Mouse (Mus musculus) ES-Bruce4 (cell line): Measurements from ENCODE around the gene Kctd2. TPM values are rescaled to one million over a fixed set of nuclear protein-coding genes. Genes with fewer than 3 reads are reported as not detected.

Source experiments
- H3K27ac ChIP-seq: 2 replicates; pipeline ENCODE4 v1.5.1; 2012; ENCODE audit warnings: low read length, inconsistent platforms; ENCODE audit not compliant: insufficient read depth
- H3K27me3 ChIP-seq: 2 replicates; pipeline ENCODE4 v1.6.1; 2012; ENCODE audit warnings: mild to moderate bottlenecking, low read length, inconsistent platforms; ENCODE audit not compliant: control insufficient read depth, poor library complexity, insufficient read depth, severe bottlenecking
- H3K36me3 ChIP-seq: 2 replicates; pipeline ENCODE4 v1.6.1; 2012; ENCODE audit warnings: inconsistent platforms, mild to moderate bottlenecking, low read length, moderate library complexity; ENCODE audit not compliant: control insufficient read depth, poor library complexity, insufficient read depth, severe bottlenecking
- H3K4me1 ChIP-seq: one replicate; pipeline ENCODE4 v1.8.1; 2011; ENCODE audit warnings: low read length; ENCODE audit not compliant: control insufficient read depth, insufficient read depth
- H3K4me3 ChIP-seq: 2 replicates; pipeline ENCODE4 v1.5.1; 2011; ENCODE audit warnings: low read depth, mild to moderate bottlenecking, low read length
- H3K9ac ChIP-seq: 2 replicates; pipeline ENCODE4 v1.6.1; 2012; ENCODE audit warnings: low read depth, mild to moderate bottlenecking, inconsistent platforms; ENCODE audit not compliant: poor library complexity, severe bottlenecking
- H3K9me3 ChIP-seq: replicated peaks from 2 replicates; pipeline ENCODE4 v1.6.1; 2012; ENCODE audit warnings: mild to moderate bottlenecking, low read length, inconsistent platforms; ENCODE audit not compliant: control insufficient read depth, poor library complexity, insufficient read depth, severe bottlenecking
- CTCF ChIP-seq: IDR thresholded peaks from one replicate; pipeline ENCODE4 v1.8.1; 2011; ENCODE audit warnings: low read depth, low read length
- EP300 ChIP-seq: IDR thresholded peaks from 2 replicates; pipeline ENCODE4 v1.6.1; 2011; ENCODE audit warnings: low read depth, low read length; ENCODE audit not compliant: insufficient read depth
- POLR2A ChIP-seq: IDR thresholded peaks from one replicate; pipeline ENCODE4 v1.8.1; 2011; ENCODE audit warnings: low read length; ENCODE audit not compliant: insufficient read depth
- polyA plus RNA-seq: library from polyadenylated mRNA; stranded (reverse); fragments of >200 nt; gene quantifications from 2 replicates; pipeline ENCODE4 v1.2.4, GENCODE M21; 2011; ENCODE audit warnings: low read depth; ENCODE audit not compliant: missing spikeins, insufficient read depth, insufficient read length

Kctd2 gene
- polyA plus RNA-seq, 1 experiment, result 26.4 TPM

- Histone ChIP-seq H3K4me1 (peaks cover 17% of the 10 kb centered on the region), H3K27ac (no peak overlapping the region), H3K9me3 (no peaks in the 10 kb centered on the region), H3K9ac (no peak overlapping the region), H3K4me3 (no peak overlapping the region), H3K27me3 (no peaks in the 10 kb centered on the region), H3K36me3 (no peaks in the 10 kb centered on the region)
- TF ChIP-seq POLR2A (no peak), EP300 (peak; percentile 79; the same call in 1 of the 2 replicates)
Observed at GRCm38 (mm10) chr11:115463397-115463796, 43.5 kb downstream of the Kctd2 start.

- H3K4me1 ChIP-seq, result peaks cover 17% of the 10 kb centered on the region
- H3K27me3 ChIP-seq, result no peaks in the 10 kb centered on the region
- no peak overlapping the region for H3K4me3 ChIP-seq
- H3K9me3 ChIP-seq, result no peaks in the 10 kb centered on the region
- no peaks in the 10 kb centered on the region for H3K36me3 ChIP-seq
- H3K9ac ChIP-seq, result no peak overlapping the region
- TF ChIP-seq EP300, result no peak
- TF ChIP-seq POLR2A, result no peak
- no peak for TF ChIP-seq CTCF
- H3K27ac ChIP-seq, result no peak overlapping the region
Observed at GRCm38 (mm10) chr11:115464851-115465250, 44.9 kb downstream of the Kctd2 start.

DNA sequence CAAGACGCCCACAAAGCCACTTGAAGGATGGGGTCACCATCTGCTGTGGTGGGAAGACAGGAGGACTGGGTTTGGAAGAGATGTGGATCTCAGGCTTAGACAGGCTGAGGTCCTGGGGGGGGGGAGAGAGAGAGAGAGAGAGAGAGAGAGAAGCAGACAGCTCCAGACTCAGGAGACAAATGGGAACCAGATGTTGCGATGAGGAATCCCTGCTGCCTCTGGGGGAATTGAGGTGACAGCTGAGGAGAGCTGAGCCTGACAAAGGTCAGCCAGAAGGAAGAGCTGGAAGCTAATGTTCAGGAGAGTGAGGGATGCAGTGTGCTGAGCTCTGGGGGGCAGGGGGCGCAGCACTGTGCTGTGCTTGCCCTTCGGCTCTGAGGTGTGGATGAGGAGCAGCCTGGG is 47.3 kb downstream of the Kctd2 start:
- H3K4me3 ChIP-seq, result no peak overlapping the region
- H3K9me3 ChIP-seq, result no peaks in the 10 kb centered on the region
- TF ChIP-seq CTCF, result no peak
- TF ChIP-seq POLR2A, result no peak
- TF ChIP-seq EP300, result no peak
- no peak overlapping the region for H3K9ac ChIP-seq
- peaks cover 16% of the 10 kb centered on the region for H3K4me1 ChIP-seq
- no peak overlapping the region for H3K27ac ChIP-seq
- no peaks in the 10 kb centered on the region for H3K36me3 ChIP-seq
- H3K27me3 ChIP-seq, result no peaks in the 10 kb centered on the region

DNA sequence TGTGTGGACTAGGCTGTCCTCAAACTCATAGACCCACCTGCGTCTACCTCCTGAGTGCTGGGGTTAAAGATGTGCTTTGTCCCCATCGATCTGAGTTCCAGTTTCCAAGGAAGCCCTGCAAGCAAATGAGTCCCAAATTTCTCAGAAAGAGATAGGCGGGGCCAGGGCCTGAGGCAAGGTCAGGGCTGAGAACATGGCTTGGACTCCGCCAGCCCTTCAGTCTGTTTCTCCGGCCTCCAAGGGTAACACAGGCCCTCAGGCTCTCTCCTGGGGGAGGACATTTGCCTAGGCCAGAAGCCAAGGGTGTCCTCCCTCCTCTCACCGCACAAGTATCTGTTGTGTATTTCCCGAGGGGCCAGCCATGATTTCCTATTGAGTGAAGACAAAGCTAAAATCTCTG is 52.3 kb downstream of the Kctd2 start:
- H3K4me3 ChIP-seq, result no peak overlapping the region
- TF ChIP-seq CTCF (no peak), EP300 (0 out of 2 replicates have a peak, but pooled peaks have one; percentile 41), POLR2A (no peak)
- H3K9me3 ChIP-seq, result no peaks in the 10 kb centered on the region
- H3K4me1 ChIP-seq, result peaks cover 3% of the 10 kb centered on the region
- H3K27ac ChIP-seq, result 0 out of 2 replicates have a peak overlapping the region, but pooled peaks have one; percentile 10
- H3K27me3 ChIP-seq, result no peaks in the 10 kb centered on the region
- no peak overlapping the region for H3K9ac ChIP-seq
- H3K36me3 ChIP-seq, result no peaks in the 10 kb centered on the region

DNA sequence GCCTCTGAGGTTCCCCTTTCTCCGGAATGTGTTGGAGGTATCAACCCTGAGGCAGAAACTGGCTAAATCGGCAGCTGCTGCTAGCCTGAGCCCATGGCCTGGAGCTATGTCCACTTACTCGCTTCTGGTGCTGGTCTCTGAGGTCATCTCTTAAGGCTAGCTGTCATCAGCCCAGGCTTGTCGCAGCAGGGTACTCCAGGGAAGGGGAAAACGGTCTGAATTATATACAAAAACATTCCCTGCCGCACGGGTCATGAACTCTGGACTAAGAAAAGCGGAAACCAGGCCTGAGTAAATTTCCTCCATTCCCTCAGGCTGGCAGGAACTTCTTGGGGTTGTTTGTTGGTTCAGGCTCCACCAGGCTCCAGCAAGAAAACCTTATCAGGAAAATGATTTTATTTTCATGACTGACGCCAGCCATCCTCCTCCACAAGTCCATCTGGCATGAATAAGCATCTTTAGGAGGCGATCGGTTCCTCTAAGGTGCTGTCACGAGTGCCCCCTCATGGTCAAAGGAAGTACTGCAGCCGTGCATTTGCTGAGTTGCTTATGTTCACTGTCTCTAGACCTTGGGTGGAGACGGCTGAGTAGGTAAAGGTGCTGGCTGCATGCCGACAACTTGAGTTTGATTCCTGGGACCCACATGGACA is 53.8 kb downstream of the Kctd2 start:
- Histone ChIP-seq H3K27ac (peak overlapping the region; percentile 45), H3K9me3 (no peaks in the 10 kb centered on the region), H3K36me3 (no peaks in the 10 kb centered on the region), H3K9ac (peak overlapping the region; percentile 39; the same call in 1 of the 2 replicates), H3K4me3 (peak overlapping the region; percentile 45), H3K4me1 (peaks cover 3% of the 10 kb centered on the region), H3K27me3 (no peaks in the 10 kb centered on the region)
- peak; percentile 95 for TF ChIP-seq CTCF
- 0 out of 2 replicates have a peak, but pooled peaks have one; percentile 60 for TF ChIP-seq EP300
- no peak for TF ChIP-seq POLR2A

- TF ChIP-seq CTCF (no peak), EP300 (peak; percentile 17; the same call in 1 of the 2 replicates), POLR2A (peak; percentile 38)
Observed at GRCm38 (mm10) chr11:115475025-115475757, 55.3 kb downstream of the Kctd2 start, which contains the start of gene Armc7. Gene Armc7 (plus strand): TSS chr11:115475667.

More at GRCm38 (mm10) chr11:115475025-115475757, 55.3 kb downstream of the Kctd2 start, which contains the start of gene Armc7:
- peaks cover 3% of the 10 kb centered on the region for H3K4me1 ChIP-seq
- H3K4me3 ChIP-seq, result peak within 1 kb of the TSS; percentile 88
- no peaks in the 10 kb centered on the region for H3K9me3 ChIP-seq
- no peaks in the 10 kb centered on the region for H3K36me3 ChIP-seq
- H3K27me3 ChIP-seq, result no peaks in the 10 kb centered on the region
- peak within 1 kb of the TSS; percentile 76 for H3K9ac ChIP-seq
- peak within 1 kb of the TSS; percentile 89 for H3K27ac ChIP-seq
